ENCODE assay signal across 29 mouse cellular contexts in genomic region chr14:16563912-16564311, GRCm38 (mm10).
DNase-seq lines count a peak whose midpoint lies in the region; ATAC-seq and TF ChIP-seq lines count a peak whose summit lies in the region.
"Had no signal": no experiment of that assay in that cellular context is flagged by ENCODE, and none has a peak within 500 bp of the region (broad histone marks: within the 10 kb centered on the region; RNA-seq: fewer than 3 reads in every experiment).

No protein-coding gene starts in this region.

- H3K27ac ChIP-seq in left cerebral cortex, adult 2 months: no peak overlapping the region
- H3K27ac ChIP-seq: embryonic facial prominence, embryonic 10.5 days; embryonic facial prominence, embryonic 13.5 days; forebrain, embryonic 12.5 days; forebrain, embryonic 15.5 days; heart, embryonic 15.5 days; hindbrain, embryonic 14.5 days; hindbrain, postnatal 0 days had no signal

- TF ChIP-seq CTCF in left cerebral cortex, adult 2 months (IDR thresholded peaks at IDR 0.05): no peak

- no peak overlapping the region for H3K4me3 ChIP-seq in left cerebral cortex, adult 2 months
- H3K4me3 ChIP-seq: embryonic facial prominence, embryonic 10.5 days; embryonic facial prominence, embryonic 13.5 days; erythroblast, embryonic 14.5 days; forebrain, embryonic 12.5 days; forebrain, embryonic 15.5 days; heart, embryonic 15.5 days had no signal

- peak; percentile 76 for ATAC-seq in common myeloid progenitor, adult 5-6 weeks (replicated peaks; ENCODE audit: low read depth, poor library complexity, severe bottlenecking)
- peak; percentile 79 for ATAC-seq in granulocyte monocyte progenitor cell, adult 5-6 weeks (replicated peaks; ENCODE audit: poor library complexity, severe bottlenecking)
- peak; percentile 81 for ATAC-seq in megakaryocyte progenitor cell, adult 5-6 weeks (replicated peaks; ENCODE audit: poor library complexity)
- ATAC-seq: CD4-positive, CD25-positive, alpha-beta regulatory T cell, adult 4 months; forebrain, embryonic 15.5 days; hindbrain, postnatal 0 days had no signal

- DNase-seq in lung, adult 18-20 months: peak; percentile 34 to 44
- no peak for DNase-seq in lung, postnatal 25 days (ENCODE audit: low spot score)
- DNase-seq in frontal cortex, postnatal 25 days (ENCODE audit: low spot score in 2 of 2): no peak
- no peak for DNase-seq in left cerebral cortex, adult 2 months (ENCODE audit: extremely low spot score in 1 of 2, low spot score in 2 of 2)
- no peak for DNase-seq in right cerebral cortex, postnatal 4 days
- DNase-seq: adrenal gland, adult 2 months; adrenal gland, postnatal 14 days; cerebellum, adult 11 months; cerebellum, adult 2 months; cerebellum, adult 9-11 months; cerebellum, postnatal 25 days; embryo, embryonic 11 days; gastrocnemius, postnatal 10 days; gastrocnemius, postnatal 36 days; heart, adult 18-20 months; heart, postnatal 10 days; heart, postnatal 36 days had no signal

- intact Hi-C loops in left cerebral cortex, adult 2 months (cut with DNase I): no loop called here

Comparison
In these comparisons a context has a peak if more than half of its experiments do, and no peak if none do; other contexts are left out.
1. DNase-seq: peak in lung, adult 18-20 months (2 of 2); none in lung, postnatal 25 days (single experiment), frontal cortex, postnatal 25 days (0 of 2), left cerebral cortex, adult 2 months (0 of 2) and right cerebral cortex, postnatal 4 days (single experiment).
2. Peak in every context shown above with its lines, with median percentiles within 50 percentile points of each other: ATAC-seq.